Mouse (Mus musculus) CH12.LX (cell line): ENCODE results near the gene Tsks. TPM values are rescaled to one million over a fixed set of nuclear protein-coding genes. Genes with fewer than 3 reads are reported as not detected.

ENCODE experiments used
- DNase-seq: peaks from one replicate; pipeline ENCODE4 v3.0.0-alpha.2; 2013; ENCODE audit errors: extremely low read depth
- H3K27ac ChIP-seq: 2 replicates; pipeline ENCODE4 v1.5.1; 2012; ENCODE audit warnings: low read depth, mild to moderate bottlenecking, control low read depth, moderate library complexity; ENCODE audit not compliant: insufficient read depth
- H3K27me3 ChIP-seq: replicated peaks from 2 replicates; pipeline ENCODE3; 2012; ENCODE audit warnings: inconsistent platforms
- H3K36me3 ChIP-seq, 2 experiments: replicated peaks in 1 of 2; 2 replicates each; pipeline versions ENCODE3 to v1.6.1; 2012; ENCODE audit warnings: inconsistent platforms in 1 of 2, low read length in 1 of 2, mild to moderate bottlenecking in 1 of 2, mixed read lengths in 1 of 2, moderate library complexity in 1 of 2; ENCODE audit not compliant: control insufficient read depth in 1 of 2, insufficient read depth in 1 of 2
- H3K4me1 ChIP-seq, 2 experiments: 2 replicates each; pipeline ENCODE4 v1.6.1; 2012; ENCODE audit warnings: inconsistent platforms in 1 of 2, moderate library complexity in 1 of 2; ENCODE audit not compliant: insufficient read depth in 2 of 2, control insufficient read depth in 1 of 2
- H3K4me2 ChIP-seq: 2 replicates; pipeline ENCODE4 v1.6.1; 2012; ENCODE audit warnings: low read depth, mild to moderate bottlenecking, control low read depth; ENCODE audit not compliant: poor library complexity, insufficient read depth, severe bottlenecking
- H3K4me3 ChIP-seq, 3 experiments: fragments of 150-350 bp in 1 of 3; sonication (generic) in 1 of 3; replicated peaks in 1 of 3; 2 replicates each; pipeline versions ENCODE3 to v1.5.1; 2011 to 2012; ENCODE audit warnings: low read depth in 2 of 3, low read length in 2 of 3, mild to moderate bottlenecking in 2 of 3, moderate library complexity in 2 of 3, control low read depth in 1 of 3, improper control_type of control experiment in 1 of 3, inconsistent platforms in 1 of 3, mixed read lengths in 1 of 3; ENCODE audit not compliant: poor library complexity in 1 of 3
- H3K79me2 ChIP-seq: replicated peaks from 2 replicates; pipeline ENCODE4 v1.6.1; 2012; ENCODE audit warnings: mild to moderate bottlenecking, moderate library complexity; ENCODE audit not compliant: control insufficient read depth, poor library complexity, insufficient read depth, severe bottlenecking; ENCODE audit errors: extremely low read depth
- H3K9ac ChIP-seq: 2 replicates; pipeline ENCODE4 v1.6.1; 2012; ENCODE audit warnings: low read depth, mild to moderate bottlenecking, control low read depth, moderate library complexity; ENCODE audit not compliant: insufficient read depth
- H3K9me3 ChIP-seq: replicated peaks from 2 replicates; pipeline ENCODE3; 2012; ENCODE audit warnings: low read length, inconsistent platforms, mixed read lengths
- BHLHE40 ChIP-seq: IDR thresholded peaks from 2 replicates; pipeline ENCODE4 v1.6.1; 2011; ENCODE audit warnings: mild to moderate bottlenecking, low read depth, low read length, improper control_type of control experiment
- CHD1 ChIP-seq: IDR thresholded peaks from 2 replicates; pipeline ENCODE4 v1.6.1; 2012; ENCODE audit warnings: low read depth, low read length, improper control_type of control experiment, inconsistent platforms
- CHD2 ChIP-seq: IDR thresholded peaks from 2 replicates; pipeline ENCODE4 v1.6.1; 2011; ENCODE audit warnings: low read length, improper control_type of control experiment
- E2F4 ChIP-seq: IDR thresholded peaks from 2 replicates; pipeline ENCODE4 v1.6.1; 2011; ENCODE audit warnings: low read depth, low read length, improper control_type of control experiment; ENCODE audit not compliant: insufficient replicate concordance
- ELF1 ChIP-seq: IDR thresholded peaks from 2 replicates; pipeline ENCODE4 v1.6.1; 2014; ENCODE audit warnings: low read depth, mild to moderate bottlenecking, inconsistent platforms, low read length, improper control_type of control experiment
- EP300 ChIP-seq: IDR thresholded peaks from 2 replicates; pipeline ENCODE4 v1.6.1; 2011; ENCODE audit warnings: low read length, improper control_type of control experiment
- ETS1 ChIP-seq: conservative IDR thresholded peaks from 2 replicates; pipeline ENCODE4 v1.6.1; 2012; ENCODE audit warnings: low read depth, mild to moderate bottlenecking, inconsistent platforms, low read length, improper control_type of control experiment, moderate library complexity
- GABPA ChIP-seq: IDR thresholded peaks from 2 replicates; pipeline ENCODE4 v1.6.1; 2012; ENCODE audit warnings: low read depth, low read length, improper control_type of control experiment, inconsistent platforms; ENCODE audit not compliant: insufficient replicate concordance
- HCFC1 ChIP-seq: IDR thresholded peaks from 2 replicates; pipeline ENCODE4 v1.6.1; 2012; ENCODE audit warnings: low read depth, mild to moderate bottlenecking, inconsistent platforms, low read length, improper control_type of control experiment
- IRF4 ChIP-seq: IDR thresholded peaks from 2 replicates; pipeline ENCODE4 v1.6.1; 2014; ENCODE audit warnings: low read depth, mild to moderate bottlenecking, inconsistent platforms, low read length, improper control_type of control experiment
- JUND ChIP-seq: conservative IDR thresholded peaks from 2 replicates; pipeline ENCODE4 v1.6.1; 2011; ENCODE audit warnings: low read depth, low read length, improper control_type of control experiment
- KAT2A ChIP-seq: IDR thresholded peaks from 2 replicates; pipeline ENCODE4 v1.6.1; 2012; ENCODE audit warnings: low read length, improper control_type of control experiment, inconsistent platforms; ENCODE audit not compliant: insufficient replicate concordance
- MAFK ChIP-seq: IDR thresholded peaks from 2 replicates; pipeline ENCODE4 v1.6.1; 2011; ENCODE audit warnings: low read length, improper control_type of control experiment; ENCODE audit not compliant: insufficient replicate concordance
- MAX ChIP-seq: IDR thresholded peaks from 2 replicates; pipeline ENCODE4 v1.6.1; 2011; ENCODE audit warnings: low read length, improper control_type of control experiment
- MAZ ChIP-seq: IDR thresholded peaks from 2 replicates; pipeline ENCODE4 v1.6.1; 2012; ENCODE audit warnings: low read depth, mild to moderate bottlenecking, inconsistent platforms, low read length, improper control_type of control experiment, moderate library complexity
- MEF2A ChIP-seq: IDR thresholded peaks from 2 replicates; pipeline ENCODE4 v1.6.1; 2014; ENCODE audit warnings: low read depth, mild to moderate bottlenecking, inconsistent platforms, low read length, improper control_type of control experiment, borderline replicate concordance
- MYC ChIP-seq: IDR thresholded peaks from 2 replicates; pipeline ENCODE4 v1.6.1; 2011; ENCODE audit warnings: low read depth, mild to moderate bottlenecking, improper control_type of control experiment, low read length
- NELFE ChIP-seq: IDR thresholded peaks from 2 replicates; pipeline ENCODE4 v1.6.1; 2011; ENCODE audit warnings: low read depth, low read length, improper control_type of control experiment
- NRF1 ChIP-seq: IDR thresholded peaks from 2 replicates; pipeline ENCODE4 v1.6.1; 2014; ENCODE audit warnings: low read depth, mild to moderate bottlenecking, inconsistent platforms, low read length, improper control_type of control experiment, moderate library complexity
- POLR2A ChIP-seq: IDR thresholded peaks from 2 replicates; pipeline ENCODE4 v1.6.1; 2011; ENCODE audit warnings: low read depth, mild to moderate bottlenecking, improper control_type of control experiment, low read length
- SMC3 ChIP-seq: IDR thresholded peaks from 2 replicates; pipeline ENCODE4 v1.6.1; 2011; ENCODE audit warnings: low read depth, low read length, improper control_type of control experiment
- TBP ChIP-seq: conservative IDR thresholded peaks from 2 replicates; pipeline ENCODE4 v1.6.1; 2011; ENCODE audit warnings: low read depth, low read length, improper control_type of control experiment
- TCF12 ChIP-seq: IDR thresholded peaks from 2 replicates; pipeline ENCODE4 v1.6.1; 2014; ENCODE audit warnings: low read depth, mild to moderate bottlenecking, inconsistent platforms, low read length, improper control_type of control experiment
- UBTF ChIP-seq: IDR thresholded peaks from 2 replicates; pipeline ENCODE4 v1.6.1; 2012; ENCODE audit warnings: low read depth, mild to moderate bottlenecking, inconsistent platforms, low read length, improper control_type of control experiment, moderate library complexity
- USF1 ChIP-seq: IDR thresholded peaks from 2 replicates; pipeline ENCODE4 v1.6.1; 2014; ENCODE audit warnings: low read depth, mild to moderate bottlenecking, inconsistent platforms, low read length, improper control_type of control experiment
- USF2 ChIP-seq: conservative IDR thresholded peaks from 2 replicates; pipeline ENCODE4 v1.6.1; 2011; ENCODE audit warnings: low read depth, low read length, improper control_type of control experiment
- ZC3H11A ChIP-seq: IDR thresholded peaks from 2 replicates; pipeline ENCODE4 v1.6.1; 2012; ENCODE audit warnings: low read depth, mild to moderate bottlenecking, inconsistent platforms, low read length, improper control_type of control experiment
- ZMIZ1 ChIP-seq: IDR thresholded peaks from 2 replicates; pipeline ENCODE4 v1.6.1; 2012; ENCODE audit warnings: low read depth, mild to moderate bottlenecking, inconsistent platforms, low read length, improper control_type of control experiment
- ZNF384 ChIP-seq: IDR thresholded peaks from 2 replicates; pipeline ENCODE4 v1.6.1; 2012; ENCODE audit warnings: low read depth, low read length, improper control_type of control experiment, inconsistent platforms
- dilution Hi-C: fragments of 300-500 bp; cut with MboI; formaldehyde crosslinking; loops from 2 replicates; pipeline ENCODE4 v1.14.3; 2020; ENCODE audit warnings: low sequenced_read_pairs; ENCODE audit not compliant: extremely low pct_unique_long_range_greater_than_20kb, extremely low pct_ligation_motif_present
- in situ Hi-C: fragments of 300-500 bp; cut with MboI; formaldehyde crosslinking; loops from 3 replicates; pipeline ENCODE4 v1.14.3; 2019; ENCODE audit warnings: low sequenced_read_pairs, low pct_ligation_motif_present, low pct_unique_long_range_greater_than_20kb, mixed read lengths
- polyA plus RNA-seq: library from polyadenylated mRNA; unstranded; fragments of >175 nt; gene quantifications from 2 replicates; pipeline ENCODE4 v1.2.1, GENCODE M21; 2012; ENCODE audit warnings: low read depth; ENCODE audit not compliant: insufficient read length
- total RNA-seq, 2 experiments: library from RNA; depleted of rRNA; stranded (reverse); fragments of 300-350 nt in 1 of 2; fragments of >200 nt in 1 of 2; gene quantifications; 2 replicates each; pipeline ENCODE4 v1.2.3; 2012 to 2014

The Tsks gene
- total and polyA plus RNA-seq, 3 experiments, result not detected

DNA sequence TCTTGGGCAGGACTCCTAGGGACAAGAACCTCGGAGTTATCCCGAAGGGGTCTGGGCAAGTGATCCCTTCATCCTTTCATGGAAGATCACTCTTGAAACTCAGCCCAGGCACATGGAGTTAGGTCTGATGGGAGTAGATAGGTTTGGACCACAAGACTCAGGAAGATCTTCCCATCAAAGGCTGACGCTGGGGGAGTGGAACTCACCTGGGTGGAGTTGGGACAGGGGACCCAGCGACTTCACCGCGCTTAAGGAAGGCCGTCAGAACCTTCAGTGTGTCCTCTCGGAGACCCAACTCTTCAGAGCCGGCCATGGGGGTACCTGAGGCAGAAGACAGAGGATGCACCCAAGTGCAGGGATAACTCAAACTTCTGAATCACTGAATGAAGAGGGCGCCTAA lies 53.7 kb downstream of the Tsks start:
- dilution Hi-C loops (no loop called here), in situ Hi-C loops (no loop called here)
- DNase-seq, result no peak
- Histone ChIP-seq H3K9me3 (no peaks in the 10 kb centered on the region), H3K27me3 (no peaks in the 10 kb centered on the region), H3K36me3 (peaks cover 47 to 66% of the 10 kb centered on the region in 2 experiments), H3K4me1 (peaks cover 3 to 28% of the 10 kb centered on the region in 2 experiments; a peak in 3 of 4 replicates)
- no peak for TF ChIP-seq ZNF384
- no peak for TF ChIP-seq BHLHE40
- no peak for TF ChIP-seq NRF1
- TF ChIP-seq MAFK, result no peak
- TF ChIP-seq ZMIZ1, result no peak
- TF ChIP-seq ZC3H11A, result no peak
- TF ChIP-seq MAZ, result no peak
- no peak for TF ChIP-seq IRF4
- TF ChIP-seq HCFC1, result no peak
- no peak for TF ChIP-seq TCF12
- no peak for TF ChIP-seq MEF2A
- TF ChIP-seq MAX, result no peak
- no peak for TF ChIP-seq ETS1
- no peak for TF ChIP-seq KAT2A
- TF ChIP-seq JUND, result no peak
- TF ChIP-seq UBTF, result no peak
- no peak for TF ChIP-seq ELF1
- TF ChIP-seq EP300, result no peak
- TF ChIP-seq, all 38 proteins: peak for 0
- H3K79me2 ChIP-seq, result peaks cover 18% of the 10 kb centered on the region
- H3K4me2 ChIP-seq, result peak overlapping the region; percentile 32
- no peak overlapping the region for H3K27ac ChIP-seq
- H3K4me3 ChIP-seq, result peak overlapping the region; percentile 67 to 93 (median 68)
- H3K9ac ChIP-seq, result peak overlapping the region; percentile 42

GRCm38 (mm10) chr7:44997231-44997939 lies 54.4 kb downstream of the Tsks start, which contains the start of gene Irf3:
Gene Irf3, plus strand, starts transcription at chr7:44997648.
- peak; percentile 97 for DNase-seq
- Histone ChIP-seq H3K4me3 (peak within 1 kb of the TSS; percentile 67 to 96 (median 93)), H3K36me3 (peaks cover 47 to 66% of the 10 kb centered on the region in 2 experiments), H3K27ac (peak within 1 kb of the TSS; percentile 82), H3K4me2 (peak within 1 kb of the TSS; percentile 88), H3K27me3 (no peaks in the 10 kb centered on the region), H3K9me3 (no peaks in the 10 kb centered on the region), H3K4me1 (peaks cover 3 to 28% of the 10 kb centered on the region in 2 experiments; a peak in 3 of 4 replicates), H3K9ac (peak within 1 kb of the TSS; percentile 76), H3K79me2 (peaks cover 23% of the 10 kb centered on the region)
- in situ Hi-C loops (no loop called here), dilution Hi-C loops (no loop called here)
- no peak for TF ChIP-seq E2F4
- peak; percentile 78 for TF ChIP-seq NELFE
- no peak for TF ChIP-seq USF1
- TF ChIP-seq USF2, result no peak
- no peak for TF ChIP-seq MYC
- TF ChIP-seq TBP, result peak; percentile 67; the same call in 1 of the 2 replicates
- no peak for TF ChIP-seq ZC3H11A
- TF ChIP-seq KAT2A, result peak; percentile 83; the same call in 1 of the 2 replicates
- TF ChIP-seq CHD1, result no peak
- TF ChIP-seq MAFK, result no peak
- peak; percentile 81; the same call in 1 of the 2 replicates for TF ChIP-seq UBTF
- peak; percentile 96 for TF ChIP-seq NRF1
- TF ChIP-seq CHD2, result no peak
- peak; percentile 48; the same call in 1 of the 2 replicates for TF ChIP-seq ZMIZ1
- TF ChIP-seq TCF12, result 0 out of 2 replicates have a peak, but pooled peaks have one; percentile 25
- no peak for TF ChIP-seq MAZ
- no peak for TF ChIP-seq MEF2A
- TF ChIP-seq POLR2A, result peak; percentile 82
- TF ChIP-seq GABPA, result peak; percentile 49; the same call in 1 of the 2 replicates
- no peak for TF ChIP-seq JUND
- TF ChIP-seq SMC3, result no peak
- peak; percentile 93 for TF ChIP-seq HCFC1
- no peak for TF ChIP-seq MAX
